Mouse (Mus musculus): ENCODE results near the gene Tmem63a.
A peak's percentile ranks its signal among the peaks of the same experiment; 100 is the strongest.

The Tmem63a gene

DNA sequence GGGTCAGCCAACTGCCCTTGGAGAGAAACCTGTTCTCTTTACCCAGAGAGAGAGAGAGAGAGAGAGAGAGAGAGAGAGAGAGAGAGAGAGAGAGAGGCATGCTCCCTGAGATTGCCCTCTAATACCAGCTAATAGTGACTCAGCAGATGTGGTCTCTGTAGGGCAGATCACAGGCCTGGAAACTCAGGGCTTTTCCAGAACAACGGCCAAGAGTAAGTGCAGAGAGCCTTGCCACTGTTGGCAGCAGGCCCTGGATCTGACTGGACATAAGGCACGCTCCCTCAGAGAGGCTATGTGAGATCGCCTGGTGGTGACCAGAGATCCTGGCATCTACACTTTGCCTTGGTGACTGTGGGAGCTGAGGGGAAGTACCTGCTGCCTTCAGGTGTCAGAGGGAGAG lies 67.6 kb downstream of the Tmem63a start:
- no peak for DNase-seq (ENCODE audit: low spot score in 2 of 2)

DNA sequence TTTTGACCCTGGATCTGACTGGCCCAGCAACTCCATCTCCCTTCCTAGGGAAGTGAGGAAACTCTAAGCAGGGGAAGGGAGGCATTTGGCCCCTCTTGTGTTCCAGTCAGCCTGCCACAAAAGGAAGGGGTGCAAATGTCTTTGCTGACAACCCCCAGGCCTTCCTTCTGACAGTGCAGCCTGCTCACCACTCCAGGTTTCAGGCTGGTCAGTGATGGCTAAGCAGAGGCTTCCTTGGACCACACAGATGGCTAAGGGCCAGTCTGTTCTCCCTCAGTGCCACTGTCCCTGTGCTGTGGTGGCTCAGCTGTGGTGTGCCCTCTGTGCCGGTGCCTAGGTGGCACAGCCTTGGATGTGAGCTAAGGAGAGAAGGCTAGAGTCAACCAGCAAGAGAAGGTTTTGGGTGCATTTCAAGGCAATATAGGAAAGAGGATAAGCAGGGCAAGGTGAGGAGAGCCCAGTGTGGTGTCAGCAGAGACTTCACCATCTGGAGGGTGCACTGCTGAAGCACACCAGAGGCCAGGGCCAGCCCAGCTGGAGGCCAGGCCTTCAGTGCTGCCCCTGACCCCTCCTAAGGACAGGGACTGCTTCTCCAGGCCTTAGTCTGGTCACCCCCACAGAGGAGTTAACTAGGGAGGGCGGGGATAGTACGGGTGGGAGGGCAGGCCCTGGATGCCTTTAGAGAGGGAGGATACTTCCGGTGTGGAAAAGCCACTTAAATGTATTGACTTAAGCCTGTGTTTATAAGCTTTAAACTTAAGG lies 68.2 kb downstream of the Tmem63a start:
- DNase-seq (ENCODE audit: low spot score in 2 of 2), result no peak

DNA sequence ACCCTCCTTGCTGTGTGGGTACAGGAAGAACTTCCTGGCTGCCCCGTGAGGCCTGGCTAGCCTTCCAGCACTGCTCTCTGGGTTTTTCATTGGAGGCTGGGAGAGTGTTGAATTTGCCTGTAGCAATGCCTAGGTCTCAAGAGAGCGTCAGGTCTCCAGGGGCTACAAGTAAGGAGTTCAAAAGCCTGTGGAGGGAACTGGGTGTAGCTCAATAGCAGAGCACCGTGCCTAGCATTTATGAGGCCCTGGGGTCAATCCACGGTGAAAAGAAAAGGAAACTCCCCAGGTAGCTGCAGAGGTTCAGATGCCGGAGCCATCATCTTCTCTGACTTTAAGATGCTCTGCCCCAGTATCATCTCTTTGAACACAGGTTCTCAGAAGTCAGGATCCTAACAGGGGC lies 69.5 kb downstream of the Tmem63a start:
- DNase-seq (ENCODE audit: low spot score in 2 of 2), result no peak

DNA sequence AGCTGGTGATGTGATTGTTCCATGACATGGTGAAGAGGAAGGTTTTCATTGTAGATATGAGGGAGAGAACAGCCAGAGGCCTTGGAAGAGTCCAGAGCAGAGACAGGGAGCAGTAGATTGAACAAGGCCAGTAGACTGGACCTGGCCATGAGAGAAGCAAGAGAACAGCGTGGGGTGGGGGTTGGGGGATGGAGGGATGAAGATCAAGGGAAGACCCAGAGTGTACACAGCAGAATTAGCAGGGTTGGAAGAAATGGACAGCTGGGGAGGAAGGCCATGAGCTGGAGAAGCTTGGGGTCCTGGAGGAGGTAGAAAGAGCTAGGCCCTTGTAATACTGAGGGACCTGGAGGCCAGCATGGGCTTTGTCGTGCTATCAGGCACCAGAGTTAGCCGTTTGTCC lies 70.3 kb downstream of the Tmem63a start:
- no peak for DNase-seq (ENCODE audit: low spot score in 2 of 2)

DNA sequence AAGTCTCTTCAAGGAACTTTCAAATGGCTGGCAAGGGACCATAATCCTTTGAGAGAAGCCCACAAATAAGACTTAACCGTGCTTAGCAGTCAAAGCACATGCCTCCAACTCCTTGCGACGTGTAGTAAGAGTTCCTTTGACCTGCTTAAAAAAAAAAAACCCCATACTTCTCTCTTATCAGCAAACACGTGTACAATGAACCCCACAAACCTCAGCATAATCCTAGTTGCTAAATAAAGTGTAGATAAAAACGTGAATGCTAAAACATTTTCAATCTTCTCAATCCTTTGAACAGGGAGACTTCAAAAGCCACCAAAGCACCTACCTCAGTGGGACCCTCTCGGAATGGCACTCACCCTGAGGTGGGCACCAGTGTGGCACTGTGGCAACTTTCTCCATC lies 71.3 kb downstream of the Tmem63a start:
- no peak for DNase-seq (ENCODE audit: low spot score in 2 of 2)

DNA sequence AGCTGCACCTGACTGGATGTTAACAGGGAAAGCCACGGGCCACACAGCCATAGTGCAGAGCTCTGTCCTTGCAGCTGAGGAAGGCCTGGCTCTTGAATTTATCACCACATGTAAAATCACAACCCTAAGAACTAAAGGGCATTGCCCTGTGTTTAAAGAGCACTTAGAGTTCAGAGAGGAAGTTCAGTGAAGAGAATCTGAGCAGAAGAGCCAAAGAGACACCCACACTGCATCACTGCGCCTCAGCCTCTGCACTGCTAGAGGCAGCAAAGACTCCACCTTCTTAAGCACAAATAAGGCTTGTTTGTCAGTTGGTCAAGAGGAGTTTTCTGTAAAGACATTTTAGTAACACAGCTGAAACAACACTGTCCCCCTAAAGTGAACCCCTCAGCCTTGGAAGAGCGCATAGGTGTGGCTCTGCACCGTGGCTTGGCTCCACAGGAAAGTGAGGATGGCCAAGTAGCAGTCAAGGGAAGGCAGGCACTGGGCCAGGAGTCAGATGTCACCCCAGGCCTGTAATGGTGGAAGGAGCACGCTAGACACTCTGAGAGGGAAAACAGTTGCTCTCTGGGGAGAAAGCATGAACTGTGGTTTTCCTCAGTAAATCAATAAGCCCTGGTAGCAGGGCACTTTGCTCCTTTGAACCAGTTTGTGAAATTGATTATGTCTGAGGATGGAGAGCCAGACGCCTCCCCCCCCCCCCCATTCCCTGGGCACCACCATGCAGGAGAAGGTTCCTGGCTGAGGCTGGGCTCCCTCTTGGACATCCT lies 72.8 kb downstream of the Tmem63a start:
- DNase-seq (ENCODE audit: low spot score in 2 of 2), result no peak

DNA sequence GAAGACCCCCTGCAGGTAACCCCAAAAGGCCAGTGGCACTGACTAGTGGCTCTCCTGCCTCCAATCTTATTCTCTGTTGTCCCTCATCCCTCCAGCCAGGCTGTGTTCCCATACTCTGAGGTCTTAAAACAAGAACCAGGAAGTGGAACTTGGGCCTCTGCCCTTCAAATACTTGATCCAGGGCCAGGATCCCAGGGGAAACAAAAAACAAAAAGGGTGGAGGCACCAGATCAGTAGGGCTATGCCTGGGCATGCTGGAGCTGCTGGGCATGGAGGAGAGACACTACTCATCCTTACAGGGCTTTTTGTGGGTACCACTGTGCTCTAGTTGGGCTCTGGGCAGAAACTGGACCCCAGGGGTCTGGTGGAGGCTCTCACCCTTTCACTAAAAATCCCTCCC lies 73.4 kb downstream of the Tmem63a start:
- no peak for DNase-seq (ENCODE audit: low spot score in 2 of 2)

DNA sequence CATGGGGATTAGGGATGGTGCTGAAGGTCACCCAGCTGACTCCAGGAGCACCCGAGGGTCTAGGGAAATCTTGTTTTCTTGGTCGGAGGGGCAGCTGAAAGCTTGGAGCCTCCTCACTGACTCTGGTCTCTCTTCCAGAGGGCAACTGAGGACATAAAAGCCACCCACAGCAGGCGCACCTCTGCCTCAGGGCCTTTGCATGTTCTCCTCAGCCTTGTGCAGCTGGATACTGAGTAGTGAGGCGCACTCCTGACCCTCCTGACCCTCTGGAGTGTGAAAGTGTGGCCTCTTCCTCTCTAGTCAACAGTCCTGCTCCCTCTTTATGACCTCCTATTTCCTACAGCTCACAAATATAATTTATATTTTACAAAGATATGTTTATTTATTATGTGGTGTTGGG lies 73.9 kb downstream of the Tmem63a start:
- DNase-seq (ENCODE audit: low spot score in 2 of 2), result no peak

DNA sequence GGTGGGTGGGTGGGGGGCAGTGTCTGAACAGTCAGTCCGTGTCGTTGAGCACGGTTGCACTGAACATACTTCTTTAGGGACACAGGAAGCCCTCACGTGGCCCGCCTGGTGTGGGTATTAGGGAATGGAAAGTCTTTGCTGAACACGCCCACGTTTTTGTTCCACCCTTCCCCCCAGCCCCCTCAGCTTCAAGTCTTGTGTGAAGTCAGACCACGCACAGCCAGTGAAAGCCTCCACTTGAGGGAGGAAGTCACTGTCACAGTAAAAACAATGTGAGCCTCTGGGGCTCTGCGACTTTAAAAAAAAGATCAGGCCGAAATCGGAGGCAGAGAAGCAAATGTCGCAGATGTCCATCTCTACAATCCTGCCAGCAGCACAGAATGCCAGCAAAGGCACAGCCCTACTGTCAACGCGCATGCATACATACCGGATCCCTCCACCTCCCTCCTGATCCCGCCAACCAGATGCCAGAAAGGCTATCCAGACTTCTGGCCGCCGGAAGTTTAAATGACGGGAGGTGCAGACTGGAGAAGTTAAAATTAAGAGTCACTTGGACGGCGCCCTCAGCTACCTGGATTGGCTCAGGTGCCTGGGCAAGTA lies 74.5 kb downstream of the Tmem63a start:
- DNase-seq (ENCODE audit: low spot score in 2 of 2), result peak; percentile 52 to 58

DNA sequence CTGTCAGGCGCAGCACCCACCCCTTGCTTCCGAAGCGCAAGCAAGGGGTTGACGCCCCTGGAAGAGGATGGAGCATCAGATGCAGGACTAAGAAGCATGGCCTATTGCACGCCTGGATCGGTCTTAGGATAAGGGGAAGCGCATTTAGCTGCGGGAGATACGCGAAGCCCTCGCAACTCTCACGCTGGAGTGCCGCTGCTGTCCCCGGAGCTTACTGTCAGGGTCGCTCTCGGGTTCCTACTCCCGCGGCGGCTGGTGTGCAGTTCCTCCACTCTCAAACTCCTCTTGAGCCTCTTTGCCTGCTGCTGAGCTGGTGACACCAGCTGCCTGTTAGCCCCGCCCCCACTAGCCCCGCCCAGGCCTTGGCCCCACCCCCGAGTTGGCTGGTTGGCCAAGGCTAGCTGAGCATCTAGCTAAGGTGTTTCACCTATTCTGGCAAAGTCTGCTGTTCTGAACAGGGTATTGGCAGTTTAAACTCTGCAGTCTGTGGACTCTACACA lies 75.1 kb downstream of the Tmem63a start:
- DNase-seq (ENCODE audit: low spot score in 2 of 2), result peak; percentile 45 to 52

DNA sequence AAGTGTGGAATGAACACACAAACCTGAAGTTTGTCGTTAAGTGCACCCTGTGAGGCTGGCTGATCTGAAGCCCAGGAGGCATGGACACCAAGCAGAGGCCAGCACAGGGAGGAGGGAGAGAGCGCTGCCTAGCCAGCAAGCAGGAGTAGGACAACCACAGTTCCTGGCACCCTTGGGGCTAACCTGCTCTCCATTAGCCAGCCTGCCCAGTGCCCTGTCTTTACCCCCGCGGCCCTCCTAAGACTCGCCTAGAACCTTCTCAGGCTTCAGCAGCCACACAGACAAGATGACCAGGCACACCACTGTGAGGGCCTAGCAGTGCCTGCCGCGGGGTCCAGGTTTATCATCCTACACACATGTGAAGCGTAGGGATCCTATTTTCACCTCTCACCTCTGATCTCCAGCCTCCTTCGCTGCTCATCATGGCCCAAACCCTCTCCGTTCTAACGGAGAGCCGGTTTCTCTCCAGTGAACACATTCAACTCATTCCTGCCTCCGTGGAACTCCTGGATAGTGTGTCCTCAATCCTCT lies 75.8 kb downstream of the Tmem63a start:
- DNase-seq (ENCODE audit: low spot score in 2 of 2), result no peak

DNA sequence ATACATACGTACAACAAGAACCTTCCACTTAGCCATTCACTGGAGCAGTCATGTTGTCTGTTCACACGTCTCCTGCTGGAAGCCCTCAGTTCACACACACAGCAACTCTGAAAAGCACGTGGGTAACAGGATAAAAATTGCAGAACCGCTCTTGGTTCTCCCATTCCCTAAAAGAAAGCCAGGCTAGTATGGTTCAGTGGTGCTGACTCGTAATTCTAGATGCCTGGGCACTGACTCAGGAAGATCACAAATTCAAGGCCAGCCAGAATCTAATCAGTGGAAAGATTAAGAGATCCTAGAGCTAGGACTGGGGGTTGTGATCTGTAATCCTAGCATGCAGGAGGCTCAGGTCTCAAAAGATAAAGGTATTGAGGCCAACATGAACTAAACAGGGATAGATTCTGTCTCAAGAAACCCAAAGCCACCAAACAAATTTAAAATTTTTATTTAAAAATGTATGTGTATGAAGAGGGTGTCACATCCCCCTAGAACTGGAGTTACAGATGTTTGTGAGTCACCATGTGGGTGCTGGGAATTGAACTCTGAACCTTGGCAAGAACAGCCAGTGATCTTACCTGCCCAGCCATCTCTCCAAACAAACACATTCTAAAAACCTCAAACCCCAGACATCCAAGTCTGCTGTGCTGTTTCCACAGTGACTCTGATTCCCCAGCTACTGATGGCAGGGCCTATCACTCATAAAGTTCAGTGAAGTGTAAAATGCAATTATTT lies 78.8 kb downstream of the Tmem63a start, which contains the start of gene Ephx1:
Gene Ephx1, minus strand, starts transcription at position 149 of the 732 bp plus-strand sequence.
- no peak for DNase-seq (ENCODE audit: low spot score in 2 of 2)

DNA sequence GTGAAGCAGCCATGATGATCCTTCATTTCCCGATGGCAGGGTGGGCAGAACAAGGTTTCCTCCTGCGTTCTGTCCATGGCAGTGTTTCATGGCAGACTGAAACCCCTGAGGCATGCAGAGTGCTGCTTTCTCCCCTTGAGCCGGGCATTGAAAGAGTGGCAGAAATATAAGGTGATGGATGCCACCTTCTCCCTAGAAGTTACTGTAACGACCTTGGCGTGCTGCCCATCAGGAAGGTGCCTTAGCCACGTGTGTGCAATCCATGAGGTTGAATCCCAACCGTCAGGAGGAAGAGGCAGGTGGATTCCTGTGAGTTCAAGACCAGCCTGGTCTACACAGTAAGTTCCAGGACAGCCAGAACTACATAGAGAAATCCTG lies 79.3 kb downstream of the Tmem63a start:
- no peak for DNase-seq (ENCODE audit: low spot score in 2 of 2)

DNA sequence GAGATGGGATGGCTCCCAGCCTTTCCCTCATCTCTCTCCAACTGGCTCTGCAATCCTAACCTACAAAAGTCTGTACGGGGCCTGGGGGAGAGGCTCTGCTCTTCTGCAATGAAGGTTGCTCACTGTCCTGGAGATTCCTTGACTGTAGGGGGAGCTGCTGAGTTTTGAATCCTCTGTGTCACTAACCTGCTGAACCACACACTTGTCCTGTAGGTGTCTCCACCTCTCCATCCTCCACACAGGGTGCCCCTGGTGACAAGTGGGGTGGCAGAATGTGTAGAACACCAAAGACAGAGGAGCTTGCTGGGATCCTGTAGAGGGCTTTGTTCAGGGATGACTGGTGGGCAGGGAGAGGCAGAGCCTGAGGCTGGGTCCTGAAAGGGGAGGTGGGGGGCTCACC lies 80.1 kb downstream of the Tmem63a start:
- peak in 1 of 2 experiments; percentile 22 for DNase-seq (ENCODE audit: low spot score in 2 of 2)
